Mouse (Mus musculus) frontal cortex, adult (tissue): ENCODE results near the gene Ano6.
"Not testable (repeated sequence)": the region's sequence is repeated elsewhere in the genome, so short reads cannot be mapped to it uniquely, and the experiment has no call there.

Source experiments
- ATAC-seq: cut with Nextera tagmentation; 2 replicates; pipeline ENCODE4 v1.9.2; 2017; ENCODE audit warnings: mild to moderate bottlenecking, moderate library complexity, mixed read lengths; ENCODE audit not compliant: low TSS enrichment

Ano6 gene

GRCm38 (mm10) chr15:95827465-95827971, 36.9 kb downstream of the Ano6 start:
- ATAC-seq, result no peak

GRCm38 (mm10) chr15:95828018-95828646, 37.5 kb downstream of the Ano6 start:
- ATAC-seq, result not testable (repeated sequence)

- no peak for ATAC-seq
Measured at GRCm38 (mm10) chr15:95828647-95829254, 38.1 kb downstream of the Ano6 start.

- no peak for ATAC-seq
Measured at GRCm38 (mm10) chr15:95829553-95830205, 39.0 kb downstream of the Ano6 start.

- no peak for ATAC-seq
Measured at GRCm38 (mm10) chr15:95830206-95830560, 39.5 kb downstream of the Ano6 start.

GRCm38 (mm10) chr15:95833292-95833691, 42.6 kb downstream of the Ano6 start:
- ATAC-seq, result no peak

GRCm38 (mm10) chr15:95836077-95836476, 45.4 kb downstream of the Ano6 start:
- 0 out of 2 replicates have a peak, but pooled peaks have one; percentile 2 for ATAC-seq

GRCm38 (mm10) chr15:95836646-95837434, 46.2 kb downstream of the Ano6 start:
- ATAC-seq, result peak; percentile 47; the same call in 1 of the 2 replicates

GRCm38 (mm10) chr15:95837570-95837969, 46.9 kb downstream of the Ano6 start:
- ATAC-seq, result no peak

- no peak for ATAC-seq
Measured at GRCm38 (mm10) chr15:95838171-95839020, 47.8 kb downstream of the Ano6 start.

- no peak for ATAC-seq
Measured at GRCm38 (mm10) chr15:95839789-95840188, 49.1 kb downstream of the Ano6 start.

GRCm38 (mm10) chr15:95843183-95843949, 52.7 kb downstream of the Ano6 start:
- ATAC-seq, result no peak

- no peak for ATAC-seq
Measured at GRCm38 (mm10) chr15:95844412-95844811, 53.8 kb downstream of the Ano6 start.

GRCm38 (mm10) chr15:95846102-95846501, 55.5 kb downstream of the Ano6 start:
- no peak for ATAC-seq

GRCm38 (mm10) chr15:95848493-95849064, 57.9 kb downstream of the Ano6 start:
- no peak for ATAC-seq

GRCm38 (mm10) chr15:95849513-95850411, 59.1 kb downstream of the Ano6 start:
- no peak for ATAC-seq

- no peak for ATAC-seq
Measured at GRCm38 (mm10) chr15:95850546-95850945, 59.9 kb downstream of the Ano6 start.

GRCm38 (mm10) chr15:95855051-95855844, 64.6 kb downstream of the Ano6 start:
- no peak for ATAC-seq
